Mouse (Mus musculus): Measurements from ENCODE around the gene Syvn1. TPM values are rescaled to one million over a fixed set of nuclear protein-coding genes. Genes with fewer than 3 reads are reported as not detected.
A peak's percentile ranks its signal among the peaks of the same experiment; 100 is the strongest.

The Syvn1 gene
- total and polyA plus RNA-seq, 3 experiments = 14.3 to 55.0 TPM; not detected in 1

DNA sequence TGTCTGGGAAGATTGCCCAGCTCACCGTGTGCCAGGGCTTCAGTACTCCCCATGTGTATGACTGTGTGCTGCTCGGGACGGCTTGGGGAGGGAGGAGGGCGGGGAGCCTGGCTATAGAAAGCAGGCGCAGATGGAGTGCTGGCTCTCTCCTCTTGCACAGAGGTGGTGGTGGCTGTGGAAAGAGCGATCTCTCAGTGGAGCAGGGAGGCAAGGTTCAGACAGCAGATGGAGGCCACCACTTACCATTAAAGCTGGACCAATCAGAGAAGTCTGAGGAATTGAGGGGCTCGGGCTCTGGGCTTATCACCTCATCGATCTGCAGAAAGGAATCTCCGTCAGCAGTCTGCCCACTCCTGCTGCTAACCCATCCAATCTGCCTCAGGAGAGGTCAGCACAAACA is 35.8 kb downstream of the Syvn1 start, which contains the start of gene Gm28374:
TSS of gene Gm28374 (minus strand) at position 101 of the 400 bp plus-strand sequence.
- Histone ChIP-seq H3K9ac (ENCODE audit: control insufficient read depth, low read depth, low read length, poor library complexity, severe bottlenecking) (no peak within 1 kb of the TSS), H3K79me2 (ENCODE audit: control insufficient read depth, insufficient read depth, low read length, poor library complexity) (peaks cover 22% of the 10 kb centered on the region), H3K4me3 (ENCODE audit: control insufficient read depth in 1 of 2, insufficient read depth in 1 of 2, low read depth in 2 of 2, low read length in 2 of 2) (no peak within 1 kb of the TSS), H3K27me3 (ENCODE audit: control insufficient read depth in 1 of 2, insufficient read depth in 2 of 2, low read length in 2 of 2) (no peaks in the 10 kb centered on the region), H3K9me3 (replicated peaks; ENCODE audit: insufficient read depth, low read length) (no peaks in the 10 kb centered on the region), H3K27ac (ENCODE audit: control insufficient read depth, low read depth, low read length) (no peak within 1 kb of the TSS), H3K36me3 (ENCODE audit: control insufficient read depth in 1 of 2, insufficient read depth in 2 of 2, low read length in 2 of 2) (peaks cover 0 to 9% of the 10 kb centered on the region in 2 experiments), H3K4me1 (ENCODE audit: control insufficient read depth in 1 of 2, insufficient read depth in 2 of 2, low read length in 2 of 2) (peaks cover 0 to 5% of the 10 kb centered on the region in 2 experiments; a peak in 2 of 4 replicates)
- TF ChIP-seq SIN3A (IDR thresholded peaks at IDR 0.05; ENCODE audit: low read length) (no peak), SMC3 (IDR thresholded peaks at IDR 0.05; ENCODE audit: low read depth, low read length) (no peak), CHD2 (IDR thresholded peaks at IDR 0.05; ENCODE audit: low read length) (no peak)
- no peak for DNase-seq (ENCODE audit: low read depth, low spot score)

DNA sequence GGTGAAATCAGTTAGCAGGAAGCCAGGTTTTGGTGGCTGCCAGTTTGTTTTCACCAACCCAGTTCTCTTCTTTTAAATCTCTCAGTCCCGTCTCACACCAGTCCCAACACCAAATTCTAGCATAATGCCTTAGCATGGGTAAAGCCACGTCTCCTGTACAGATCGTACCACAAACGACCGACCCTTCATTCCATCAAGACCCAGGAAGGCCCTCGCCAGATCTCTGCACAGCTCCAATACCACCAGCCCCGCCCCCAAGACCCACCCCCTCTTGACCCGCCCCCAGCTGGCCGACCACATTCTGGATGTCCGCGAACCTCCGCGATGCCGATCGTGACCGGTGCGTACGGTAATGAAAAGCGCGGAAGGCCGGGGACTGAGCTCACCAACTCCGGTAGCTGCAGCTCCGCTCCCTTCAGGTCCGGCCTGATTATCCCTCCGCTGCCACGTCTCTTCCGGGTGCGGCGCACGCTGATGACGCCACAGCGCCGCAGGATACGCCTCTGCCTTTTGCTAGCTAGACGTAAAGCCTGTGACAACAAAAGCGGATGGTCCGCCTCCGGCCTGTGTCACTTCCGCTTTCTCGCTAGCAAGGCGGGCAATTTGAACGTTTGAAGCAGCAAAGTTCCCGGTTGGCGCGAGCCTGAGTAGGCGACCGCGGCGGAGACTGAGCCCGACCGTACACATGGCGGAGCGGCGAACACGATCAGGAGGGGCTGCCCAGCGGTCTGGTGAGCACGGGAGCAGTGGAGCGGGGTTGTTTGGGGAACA is 38.3 kb downstream of the Syvn1 start, which contains the start of the genes Zfpl1 and Cdca5:
TSS of gene Zfpl1 (minus strand) at position 479 of the 771 bp plus-strand sequence.
TSS of gene Cdca5 (plus strand) at position 506 of the 771 bp plus-strand sequence.
- Histone ChIP-seq H3K27ac (ENCODE audit: control insufficient read depth, low read depth, low read length) (peak within 1 kb of the TSS; percentile 80), H3K9me3 (replicated peaks; ENCODE audit: insufficient read depth, low read length) (no peaks in the 10 kb centered on the region), H3K9ac (ENCODE audit: control insufficient read depth, low read depth, low read length, poor library complexity, severe bottlenecking) (peak within 1 kb of the TSS; percentile 90), H3K4me1 (ENCODE audit: control insufficient read depth in 1 of 2, insufficient read depth in 2 of 2, low read length in 2 of 2) (peaks cover 0 to 5% of the 10 kb centered on the region in 2 experiments; a peak in 2 of 4 replicates), H3K79me2 (ENCODE audit: control insufficient read depth, insufficient read depth, low read length, poor library complexity) (peaks cover 33% of the 10 kb centered on the region), H3K4me3 (ENCODE audit: control insufficient read depth in 1 of 2, insufficient read depth in 1 of 2, low read depth in 2 of 2, low read length in 2 of 2) (peak within 1 kb of the TSS; percentile 76 to 82), H3K36me3 (ENCODE audit: control insufficient read depth in 1 of 2, insufficient read depth in 2 of 2, low read length in 2 of 2) (peaks cover 0 to 9% of the 10 kb centered on the region in 2 experiments), H3K27me3 (ENCODE audit: control insufficient read depth in 1 of 2, insufficient read depth in 2 of 2, low read length in 2 of 2) (no peaks in the 10 kb centered on the region)
- DNase-seq (ENCODE audit: low read depth, low spot score) = peak; percentile 99
- TF ChIP-seq TBP (IDR thresholded peaks at IDR 0.05; ENCODE audit: low read depth, low read length) (peak; percentile 65; the same call in 1 of the 2 replicates), JUND (IDR thresholded peaks at IDR 0.05; ENCODE audit: low read depth, low read length) (no peak; the same call in 1 of the 2 replicates), NRF1 (IDR thresholded peaks at IDR 0.05; ENCODE audit: insufficient read depth, low read depth, low read length, poor library complexity, severe bottlenecking) (0 out of 2 replicates have a peak, but pooled peaks have one; percentile 24), POLR2A (IDR thresholded peaks at IDR 0.05; ENCODE audit: control insufficient read depth in 1 of 2, insufficient read depth in 1 of 2, low read depth in 1 of 2, low read length in 2 of 2, poor library complexity in 1 of 2) (peak; percentile 74 to 83; a peak in 3 of 4 replicates), GATA1 (IDR thresholded peaks at IDR 0.05; ENCODE audit: low read depth, low read length) (no peak), MEF2A (IDR thresholded peaks at IDR 0.05; ENCODE audit: extremely low read depth, insufficient replicate concordance, low read depth, low read length, poor library complexity, severe bottlenecking) (no peak), CHD2 (IDR thresholded peaks at IDR 0.05; ENCODE audit: low read length) (no peak), MXI1 (IDR thresholded peaks at IDR 0.05; ENCODE audit: low read depth, low read length) (peak; percentile 94), CTCF (IDR thresholded peaks at IDR 0.05 in 2 of 3, conservative IDR thresholded peaks at IDR 0.05 in 1 of 3; ENCODE audit: control insufficient read depth in 1 of 3, insufficient read depth in 1 of 3, low read depth in 2 of 3, low read length in 3 of 3, poor library complexity in 1 of 3, severe bottlenecking in 1 of 3) (no peak), MYB (IDR thresholded peaks at IDR 0.05; ENCODE audit: low read depth, low read length) (no peak), ZMIZ1 (IDR thresholded peaks at IDR 0.05; ENCODE audit: low read depth, low read length) (no peak), TCF12 (IDR thresholded peaks at IDR 0.05; ENCODE audit: low read depth, low read length) (peak; percentile 67), MYC (IDR thresholded peaks at IDR 0.05; ENCODE audit: low read depth, low read length) (peak; percentile 86), EP300 (IDR thresholded peaks at IDR 0.05; ENCODE audit: low read depth in 1 of 2, low read length in 2 of 2) (no peak), USF2 (IDR thresholded peaks at IDR 0.05; ENCODE audit: borderline replicate concordance in 1 of 2, insufficient read depth in 1 of 2, low read depth in 1 of 2, low read length in 2 of 2) (no peak), ZNF384 (IDR thresholded peaks at IDR 0.05; ENCODE audit: low read depth, low read length) (peak; percentile 81), BHLHE40 (IDR thresholded peaks at IDR 0.05; ENCODE audit: borderline replicate concordance, low read depth, low read length) (no peak), MAFK (IDR thresholded peaks at IDR 0.05; ENCODE audit: borderline replicate concordance, low read depth, low read length) (no peak), UBTF (IDR thresholded peaks at IDR 0.05; ENCODE audit: borderline replicate concordance, insufficient read depth, low read depth, low read length) (no peak), POLR2AphosphoS2 (IDR thresholded peaks at IDR 0.05; ENCODE audit: low read length) (peak; percentile 45; the same call in 1 of the 2 replicates), MAX (IDR thresholded peaks at IDR 0.05; ENCODE audit: low read length) (peak; percentile 82), RAD21 (IDR thresholded peaks at IDR 0.05; ENCODE audit: low read depth, low read length) (no peak), HCFC1 (IDR thresholded peaks at IDR 0.05; ENCODE audit: low read depth, low read length) (peak; percentile 97), POLR2AphosphoS5 (IDR thresholded peaks at IDR 0.05; ENCODE audit: borderline replicate concordance, low read depth, low read length) (no peak), ZKSCAN1 (IDR thresholded peaks at IDR 0.05; ENCODE audit: low read depth, low read length) (no peak), KAT2A (conservative IDR thresholded peaks at IDR 0.05; ENCODE audit: low read depth, low read length) (peak; percentile 84), E2F4 (IDR thresholded peaks at IDR 0.05; ENCODE audit: borderline replicate concordance, low read depth, low read length) (peak; percentile 98)
